Mouse (Mus musculus) c-Kit-positive CD71-negative TER-119-negative erythroid progenitor cells, embryonic 14.5 days (primary cell): ENCODE data around the gene 1700025G04Rik.
A peak's percentile ranks its signal among the peaks of the same experiment; 100 is the strongest.

ENCODE experiments used
- DNase-seq: peaks from one replicate; pipeline ENCODE4 v3.0.0-alpha.2; 2013; ENCODE audit warnings: low read depth

The 1700025G04Rik gene

GRCm38 (mm10) chr1:152032144-152032543 lies 57.8 kb downstream of the 1700025G04Rik start:
- no peak for DNase-seq

GRCm38 (mm10) chr1:152030546-152030945 lies 59.4 kb downstream of the 1700025G04Rik start:
- DNase-seq = no peak

- DNase-seq = no peak
Observed at GRCm38 (mm10) chr1:152028718-152029117, 61.2 kb downstream of the 1700025G04Rik start.

GRCm38 (mm10) chr1:152026762-152027161 lies 63.2 kb downstream of the 1700025G04Rik start:
- DNase-seq = no peak

GRCm38 (mm10) chr1:152025308-152025707 lies 64.6 kb downstream of the 1700025G04Rik start:
- no peak for DNase-seq

- DNase-seq = no peak
Observed at GRCm38 (mm10) chr1:152024019-152024787, 65.7 kb downstream of the 1700025G04Rik start.

- DNase-seq = no peak
Observed at GRCm38 (mm10) chr1:152020812-152021211, 69.1 kb downstream of the 1700025G04Rik start.

- no peak for DNase-seq
Observed at GRCm38 (mm10) chr1:152020070-152020469, 69.9 kb downstream of the 1700025G04Rik start.

- no peak for DNase-seq
Observed at GRCm38 (mm10) chr1:152019196-152019595, 70.7 kb downstream of the 1700025G04Rik start.

- no peak for DNase-seq
Observed at GRCm38 (mm10) chr1:152018322-152018721, 71.6 kb downstream of the 1700025G04Rik start.

- no peak for DNase-seq
Observed at GRCm38 (mm10) chr1:152016663-152017062, 73.3 kb downstream of the 1700025G04Rik start.

- DNase-seq = peak; percentile 70
Observed at GRCm38 (mm10) chr1:152015555-152016125, 74.3 kb downstream of the 1700025G04Rik start.

- DNase-seq = no peak
Observed at GRCm38 (mm10) chr1:152011741-152012140, 78.2 kb downstream of the 1700025G04Rik start.

GRCm38 (mm10) chr1:152010251-152010980 lies 79.5 kb downstream of the 1700025G04Rik start:
- no peak for DNase-seq

- DNase-seq = no peak
Observed at GRCm38 (mm10) chr1:152008473-152008991, 81.4 kb downstream of the 1700025G04Rik start.

GRCm38 (mm10) chr1:152006529-152006928 lies 83.4 kb downstream of the 1700025G04Rik start:
- DNase-seq = no peak

- DNase-seq = no peak
Observed at GRCm38 (mm10) chr1:152004509-152004908, 85.4 kb downstream of the 1700025G04Rik start.

- DNase-seq = no peak
Observed at GRCm38 (mm10) chr1:152000461-152000860, 89.5 kb downstream of the 1700025G04Rik start.

GRCm38 (mm10) chr1:151999424-151999842 lies 90.5 kb downstream of the 1700025G04Rik start:
- no peak for DNase-seq

- no peak for DNase-seq
Observed at GRCm38 (mm10) chr1:151998721-151999206, 91.2 kb downstream of the 1700025G04Rik start.

- no peak for DNase-seq
Observed at GRCm38 (mm10) chr1:151997591-151997990, 92.3 kb downstream of the 1700025G04Rik start.

GRCm38 (mm10) chr1:151995948-151996697 lies 93.8 kb downstream of the 1700025G04Rik start:
- no peak for DNase-seq
